7 mouse cellular contexts compared by ENCODE assay signal in the genomic region with DNA sequence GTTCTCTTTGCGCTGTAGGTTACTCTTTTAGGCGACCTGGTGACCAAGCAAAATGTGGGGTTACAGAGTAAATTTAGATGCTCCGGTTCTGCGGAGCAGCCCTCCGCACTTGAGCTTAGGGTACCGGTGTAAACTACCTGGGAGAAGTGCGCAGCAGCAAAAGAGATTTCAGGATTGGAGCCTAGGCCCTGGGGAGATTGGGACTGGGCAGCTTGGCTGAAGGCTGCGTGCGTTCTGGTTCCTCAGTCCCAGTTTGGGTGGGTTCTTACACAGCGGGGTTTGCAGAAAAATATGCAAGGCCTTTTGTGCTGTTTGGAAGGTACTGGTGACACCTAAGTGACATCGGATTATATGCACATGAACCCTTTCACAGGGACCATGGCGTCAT. TPM values are rescaled to one million over a fixed set of nuclear protein-coding genes. Genes with fewer than 3 reads are reported as not detected.
A peak's percentile ranks its signal among the peaks of the same experiment; 100 is the strongest.
DNase-seq lines count a peak whose midpoint lies in the region; ATAC-seq and TF ChIP-seq lines count a peak whose summit lies in the region.

No protein-coding gene starts in this region.

- TF ChIP-seq CTCF in lung, embryonic 14.5 days (IDR thresholded peaks at IDR 0.05; ENCODE audit: low read depth) = no peak
- TF ChIP-seq CTCF in small intestine, adult 2 months (IDR thresholded peaks at IDR 0.05; ENCODE audit: extremely low read depth, insufficient read length, insufficient replicate concordance, low read depth, low read length) = no peak

- DNase-seq in lung, embryonic 14.5 days = peak; percentile 19
- no peak for DNase-seq in lung, postnatal 25 days (ENCODE audit: low spot score)
- DNase-seq in forebrain, embryonic 10.5 days (ENCODE audit: extremely low spot score, low spot score) = no peak
- DNase-seq in urinary bladder, postnatal 14 days (ENCODE audit: low spot score) = no peak
- DNase-seq in thymus, adult 18-20 months = no peak

- peak; percentile 39 for ATAC-seq in lung, embryonic 14.5 days (ENCODE audit: insufficient read depth)
- no peak for ATAC-seq in limb, embryonic 13.5 days (ENCODE audit: low FRiP score, low read depth)

- H3K4me1 ChIP-seq in lung, embryonic 14.5 days (ENCODE audit: insufficient read depth) = no peaks in the 10 kb centered on the region
- peaks cover 11% of the 10 kb centered on the region for H3K4me1 ChIP-seq in forebrain, embryonic 10.5 days
- peaks cover 4% of the 10 kb centered on the region; the same call in 1 of the 2 replicates for H3K4me1 ChIP-seq in limb, embryonic 13.5 days
- H3K4me1 ChIP-seq in small intestine, adult 2 months (ENCODE audit: control insufficient read depth, insufficient read depth, insufficient read length, low read length) = peaks cover 4% of the 10 kb centered on the region; the same call in 1 of the 2 replicates

- 0 out of 2 replicates have a peak overlapping the region, but pooled peaks have one; percentile 20 for H3K27ac ChIP-seq in lung, embryonic 14.5 days (ENCODE audit: low read depth)
- H3K27ac ChIP-seq in forebrain, embryonic 10.5 days = peak overlapping the region; percentile 81
- H3K27ac ChIP-seq in limb, embryonic 13.5 days = no peak overlapping the region
- no peak overlapping the region for H3K27ac ChIP-seq in small intestine, adult 2 months (ENCODE audit: insufficient read depth, low read depth, low read length)

- peak overlapping the region; percentile 86 for H3K4me2 ChIP-seq in lung, embryonic 14.5 days
- peak overlapping the region; percentile 88 for H3K4me2 ChIP-seq in limb, embryonic 13.5 days (replicated peaks)

- peak overlapping the region; percentile 37 for H3K4me3 ChIP-seq in lung, embryonic 14.5 days (ENCODE audit: low read depth, low read length)
- H3K4me3 ChIP-seq in forebrain, embryonic 10.5 days = peak overlapping the region; percentile 62
- peak overlapping the region; percentile 52 for H3K4me3 ChIP-seq in limb, embryonic 13.5 days
- peak overlapping the region; percentile 61 for H3K4me3 ChIP-seq in small intestine, adult 2 months (ENCODE audit: low read depth, low read length)

- no peaks in the 10 kb centered on the region for H3K27me3 ChIP-seq in lung, embryonic 14.5 days (ENCODE audit: insufficient read depth, low read length)
- H3K27me3 ChIP-seq in forebrain, embryonic 10.5 days (ENCODE audit: poor library complexity, severe bottlenecking) = peaks cover 34% of the 10 kb centered on the region
- peaks cover 11% of the 10 kb centered on the region; the same call in 1 of the 2 replicates for H3K27me3 ChIP-seq in limb, embryonic 13.5 days
- no peaks in the 10 kb centered on the region; the same call in 1 of the 2 replicates for H3K27me3 ChIP-seq in small intestine, adult 2 months (ENCODE audit: control insufficient read depth, insufficient read depth, low read length)

- no peaks in the 10 kb centered on the region for H3K9me3 ChIP-seq in lung, embryonic 14.5 days (ENCODE audit: low read depth, low read length)
- no peaks in the 10 kb centered on the region for H3K9me3 ChIP-seq in forebrain, embryonic 10.5 days
- no peaks in the 10 kb centered on the region for H3K9me3 ChIP-seq in limb, embryonic 13.5 days

- WGBS in lung, embryonic 14.5 days = 11% methylated on average over 12 of the region's 12 CpGs
- WGBS in forebrain, embryonic 10.5 days = 12% methylated on average over 12 of the region's 12 CpGs
- WGBS in limb, embryonic 13.5 days = 13% methylated on average over 12 of the region's 12 CpGs
- 11% methylated on average over 12 of the region's 12 CpGs for WGBS in small intestine, adult 2 months

- H3K36me3 ChIP-seq in lung, embryonic 14.5 days (ENCODE audit: insufficient read depth) = no peaks in the 10 kb centered on the region
- H3K36me3 ChIP-seq in forebrain, embryonic 10.5 days (replicated peaks) = no peaks in the 10 kb centered on the region
- H3K36me3 ChIP-seq in limb, embryonic 13.5 days = peaks cover 7% of the 10 kb centered on the region; the same call in 1 of the 2 replicates
- H3K36me3 ChIP-seq in small intestine, adult 2 months (ENCODE audit: control insufficient read depth, insufficient read depth, low read length) = no peaks in the 10 kb centered on the region

- no peak for TF ChIP-seq POLR2A in small intestine, adult 2 months (IDR thresholded peaks at IDR 0.05; ENCODE audit: low read depth, low read length)

- peak overlapping the region; percentile 60 for H3K9ac ChIP-seq in lung, embryonic 14.5 days
- peak overlapping the region; percentile 72 for H3K9ac ChIP-seq in limb, embryonic 13.5 days

RNA-seq across cellular contexts. Expression of gene Crtap, which starts 22.0 kb away (rescaled TPM):
- 156 and 163 TPM in 2 replicates for polyA plus RNA-seq in lung, embryonic 14.5 days (2014; fragmentation: Nextera tagmentation; extraction: Ambion mirVana)
- 30.7 and 31.6 TPM in 2 replicates for polyA plus RNA-seq in forebrain, embryonic 10.5 days (2016; fragmentation: Nextera tagmentation; extraction: Ambion mirVana)
- 161 TPM in 2 replicates for polyA plus RNA-seq in limb, embryonic 13.5 days (2015; fragmentation: Nextera tagmentation; extraction: Ambion mirVana)
- polyA plus RNA-seq in small intestine, adult 2 months (2012; rRNA removed) = 21.9 and 28.8 TPM in 2 replicates

RNA-seq across cellular contexts. Expression of gene Glb1, which starts 32.4 kb away (rescaled TPM):
- polyA plus RNA-seq in lung, embryonic 14.5 days (2014; fragmentation: Nextera tagmentation; extraction: Ambion mirVana) = 41.9 and 43.5 TPM in 2 replicates
- polyA plus RNA-seq in forebrain, embryonic 10.5 days (2016; fragmentation: Nextera tagmentation; extraction: Ambion mirVana) = 22.6 and 22.8 TPM in 2 replicates
- polyA plus RNA-seq in limb, embryonic 13.5 days (2015; fragmentation: Nextera tagmentation; extraction: Ambion mirVana) = 29.7 and 32.2 TPM in 2 replicates
- polyA plus RNA-seq in small intestine, adult 2 months (2012; rRNA removed) = 15.5 and 25.4 TPM in 2 replicates

RNA-seq across cellular contexts. Expression of gene Tmppe, which starts 32.4 kb away (rescaled TPM):
- 4.0 and 4.1 TPM in 2 replicates for polyA plus RNA-seq in lung, embryonic 14.5 days (2014; fragmentation: Nextera tagmentation; extraction: Ambion mirVana)
- polyA plus RNA-seq in forebrain, embryonic 10.5 days (2016; fragmentation: Nextera tagmentation; extraction: Ambion mirVana) = 10.1 and 10.7 TPM in 2 replicates
- 9.4 and 9.6 TPM in 2 replicates for polyA plus RNA-seq in limb, embryonic 13.5 days (2015; fragmentation: Nextera tagmentation; extraction: Ambion mirVana)
- 3.8 and 4.6 TPM in 2 replicates for polyA plus RNA-seq in small intestine, adult 2 months (2012; rRNA removed)

RNA-seq across cellular contexts. Expression of gene Bcl2a1c, which starts 38.5 kb away (rescaled TPM):
- not detected in 2 replicates for polyA plus RNA-seq in lung, embryonic 14.5 days (2014; fragmentation: Nextera tagmentation; extraction: Ambion mirVana)
- polyA plus RNA-seq in forebrain, embryonic 10.5 days (2016; fragmentation: Nextera tagmentation; extraction: Ambion mirVana) = not detected in 2 replicates
- not detected in 2 replicates for polyA plus RNA-seq in limb, embryonic 13.5 days (2015; fragmentation: Nextera tagmentation; extraction: Ambion mirVana)
- not detected in 2 replicates for polyA plus RNA-seq in small intestine, adult 2 months (2012; rRNA removed)

Comparison
In these comparisons a context has a peak if more than half of its experiments do, and no peak if none do; other contexts are left out.
1. H3K27ac ChIP-seq: peak in lung, embryonic 14.5 days (single experiment) and forebrain, embryonic 10.5 days (single experiment); none in limb, embryonic 13.5 days (single experiment) and small intestine, adult 2 months (single experiment).
2. Peak in every context shown above with its lines, with median percentiles within 50 percentile points of each other: H3K4me3 ChIP-seq.